Mouse (Mus musculus): ENCODE results near the gene Rhobtb1. TPM values are rescaled to one million over a fixed set of nuclear protein-coding genes. Genes with fewer than 3 reads are reported as not detected.

Gene Rhobtb1
- total RNA-seq, 4 experiments from 2014 or later: 31.0 to 48.5 (median 41.2) TPM

GRCm38 (mm10) chr10:69271436-69271835, 120.2 kb downstream of the Rhobtb1 start:
- no peak for DNase-seq (ENCODE audit: low spot score in 2 of 2)

DNA sequence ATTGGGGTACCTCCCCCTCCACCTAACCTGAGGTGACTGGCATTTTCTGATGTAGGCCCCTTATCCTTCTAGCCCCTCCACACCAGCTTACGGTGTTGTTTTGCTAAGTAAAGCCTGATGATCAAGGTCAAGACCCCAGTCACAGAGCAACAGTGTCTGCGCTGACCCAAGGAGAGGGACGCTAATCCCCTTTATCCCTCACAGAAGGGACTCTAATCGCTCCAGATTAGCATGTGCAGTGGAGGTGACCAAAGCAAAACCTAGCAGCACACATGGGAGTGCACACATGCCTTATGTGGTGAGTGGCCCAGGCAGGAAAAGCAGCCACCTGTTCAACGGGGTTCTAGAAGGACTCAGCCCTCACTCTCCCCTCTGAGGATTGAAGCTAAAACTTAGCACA, 123.0 kb downstream of the Rhobtb1 start:
- no peak for DNase-seq (ENCODE audit: low spot score in 2 of 2)

DNA sequence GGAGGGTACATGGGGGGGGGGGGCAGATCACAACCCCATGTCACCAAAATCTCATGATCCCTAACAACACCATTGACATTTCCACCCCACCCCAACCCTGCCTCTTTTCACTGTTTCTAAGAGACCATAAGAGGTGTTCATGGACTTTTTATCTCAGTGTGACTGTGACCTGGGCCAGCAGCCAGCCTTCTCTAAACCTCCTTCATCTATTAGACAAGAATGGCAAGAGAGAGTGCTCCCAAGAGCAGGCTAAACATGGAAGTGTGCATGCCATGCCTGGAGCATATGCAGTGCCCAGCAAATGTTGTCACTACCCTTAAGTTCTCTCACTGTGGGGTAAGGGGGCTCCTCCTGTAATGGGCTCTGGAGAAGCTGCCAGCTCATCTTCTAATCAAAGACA, 123.5 kb downstream of the Rhobtb1 start:
- no peak for DNase-seq (ENCODE audit: low spot score in 2 of 2)

GRCm38 (mm10) chr10:69275811-69276775, 124.9 kb downstream of the Rhobtb1 start:
- DNase-seq (ENCODE audit: low spot score in 2 of 2): no peak

DNA sequence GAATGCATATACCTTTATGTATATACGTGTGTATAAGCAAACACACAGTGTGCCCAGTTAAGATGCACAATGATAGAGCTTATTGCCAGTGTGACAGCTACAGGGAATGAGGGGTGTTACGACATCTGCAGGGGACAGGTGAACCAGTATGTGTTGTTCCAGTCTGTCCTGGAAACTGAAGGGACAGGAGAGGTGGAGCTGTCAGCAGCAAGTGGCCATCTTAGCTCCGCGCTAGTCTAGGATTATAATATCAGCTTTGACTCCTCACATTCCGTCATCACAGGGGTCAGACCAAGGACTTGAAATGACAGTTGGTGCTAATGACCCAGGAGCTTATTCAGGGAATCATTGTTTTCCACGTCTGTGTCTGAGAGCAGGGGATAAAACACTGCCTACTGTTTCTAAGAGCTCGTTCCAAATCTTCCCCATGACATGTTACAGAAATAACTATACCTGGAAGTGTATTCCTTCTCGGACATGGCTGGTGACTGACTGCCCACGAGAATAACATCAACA, 125.7 kb downstream of the Rhobtb1 start:
- no peak for DNase-seq (ENCODE audit: low spot score in 2 of 2)

DNA sequence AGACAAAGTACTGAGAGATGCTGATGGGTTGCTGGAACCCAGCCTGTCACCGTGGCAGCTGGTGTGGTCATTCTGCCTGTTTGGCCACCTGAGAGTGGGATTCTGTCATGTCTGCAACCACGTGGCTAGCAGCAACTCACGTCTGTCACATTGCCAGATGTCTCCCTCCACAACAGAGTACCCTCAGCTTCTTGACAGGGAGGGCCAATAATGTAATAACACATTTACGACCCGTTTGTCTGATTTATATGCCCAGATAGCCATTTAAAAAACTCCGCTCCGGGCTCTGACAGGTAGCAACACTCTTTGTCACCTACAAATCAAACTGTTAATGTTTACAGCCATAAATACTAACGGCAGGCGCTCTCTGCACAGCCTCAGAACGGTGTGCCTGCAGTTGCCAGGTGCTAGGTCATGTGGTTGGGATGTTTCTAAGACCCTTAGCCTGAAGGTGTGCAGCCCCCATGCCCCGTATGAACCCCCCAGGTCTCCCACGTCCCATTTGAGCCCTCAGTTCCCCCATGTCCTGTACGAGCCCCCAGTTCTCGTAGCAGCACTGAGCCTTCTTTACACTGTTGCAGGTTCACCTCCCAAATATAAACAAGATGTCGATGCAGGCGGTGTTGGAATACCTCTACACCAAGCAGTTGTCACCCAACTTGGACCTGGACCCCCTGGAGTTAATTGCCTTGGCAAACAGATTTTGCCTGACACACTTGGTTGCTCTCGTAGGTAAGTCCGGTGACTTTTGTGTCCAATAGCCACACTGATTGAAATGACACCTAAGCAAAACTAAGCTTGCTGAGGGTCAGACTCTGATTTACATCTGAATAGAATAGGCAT, 127.8 kb downstream of the Rhobtb1 start:
- no peak for DNase-seq (ENCODE audit: low spot score in 2 of 2)

- DNase-seq (ENCODE audit: low spot score in 2 of 2): no peak
These were observed 128.4 kb downstream of the Rhobtb1 start for GRCm38 (mm10) chr10:69279607-69279978.

GRCm38 (mm10) chr10:69286939-69287338, 135.7 kb downstream of the Rhobtb1 start:
- DNase-seq (ENCODE audit: low spot score in 2 of 2): no peak

DNA sequence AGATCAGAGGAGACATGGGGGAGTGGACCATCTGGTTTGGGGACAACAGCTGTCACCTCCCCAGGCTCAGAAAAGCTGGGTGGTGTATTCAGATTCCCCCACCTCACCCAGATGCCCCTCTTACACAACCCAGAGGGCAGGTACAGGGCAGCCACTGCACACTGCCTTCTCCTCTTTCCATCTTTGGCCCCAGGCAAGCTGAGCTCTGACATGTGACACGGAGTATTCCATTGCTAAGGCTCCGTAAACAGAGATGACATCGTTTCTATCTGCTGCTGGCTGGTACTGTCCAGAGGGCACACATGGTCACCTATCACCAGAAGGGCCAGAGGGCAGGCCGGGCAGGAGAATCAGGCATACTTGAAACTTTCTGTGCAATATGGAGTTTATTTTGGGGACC, 136.9 kb downstream of the Rhobtb1 start:
- DNase-seq (ENCODE audit: low spot score in 2 of 2): peak; percentile 43 to 67

- no peak for DNase-seq (ENCODE audit: low spot score in 2 of 2)
These were observed 137.5 kb downstream of the Rhobtb1 start for GRCm38 (mm10) chr10:69288720-69289119.

DNA sequence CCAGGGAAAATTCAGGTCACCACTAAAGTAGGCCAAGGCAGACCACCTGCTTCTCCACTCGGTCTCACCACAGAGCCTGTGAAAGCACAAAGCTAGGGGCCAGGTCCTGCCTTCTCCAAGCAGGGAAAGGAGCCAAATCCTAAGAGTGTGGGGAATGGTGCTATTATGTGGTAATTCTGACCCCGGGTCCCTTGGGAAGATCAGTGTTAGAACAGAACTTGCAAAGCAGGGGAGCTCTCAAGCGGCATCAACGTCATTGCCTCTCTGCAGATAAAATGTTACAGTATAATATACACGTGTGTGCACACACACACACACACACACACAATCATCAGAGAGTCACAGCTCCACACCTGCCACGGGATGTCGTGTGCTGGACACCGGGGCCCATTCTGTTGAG, 139.5 kb downstream of the Rhobtb1 start:
- DNase-seq (ENCODE audit: low spot score in 2 of 2): no peak

- DNase-seq (ENCODE audit: low spot score in 2 of 2): no peak
These were observed 144.7 kb downstream of the Rhobtb1 start for GRCm38 (mm10) chr10:69295919-69296318.

- no peak for DNase-seq (ENCODE audit: low spot score in 2 of 2)
These were observed 148.8 kb downstream of the Rhobtb1 start for GRCm38 (mm10) chr10:69299985-69300384.

- DNase-seq (ENCODE audit: low spot score in 2 of 2): no peak
These were observed 151.4 kb downstream of the Rhobtb1 start for GRCm38 (mm10) chr10:69302667-69303066.

DNA sequence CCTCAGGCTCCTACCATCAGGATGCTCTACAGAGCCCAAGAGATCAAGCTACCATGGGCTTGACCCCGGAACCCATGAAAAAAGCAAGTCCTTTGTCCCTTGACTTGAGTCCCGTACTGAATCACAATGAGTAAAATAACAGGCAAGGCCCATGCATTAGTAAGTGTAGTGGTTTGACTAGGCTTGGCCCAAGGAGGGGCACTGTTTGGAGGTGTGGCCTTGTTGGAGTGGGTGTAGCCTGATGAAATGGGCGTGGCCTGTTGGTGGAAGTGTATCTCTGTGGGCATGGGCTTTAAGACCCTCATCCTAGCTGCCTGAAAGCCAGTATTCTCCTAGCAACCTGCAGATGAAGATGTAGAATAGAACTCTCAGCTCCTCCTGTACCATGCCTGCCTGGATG, 153.6 kb downstream of the Rhobtb1 start:
- no peak for DNase-seq (ENCODE audit: low spot score in 2 of 2)

- DNase-seq (ENCODE audit: low spot score in 2 of 2): no peak
These were observed 154.4 kb downstream of the Rhobtb1 start for GRCm38 (mm10) chr10:69305600-69305999.

DNA sequence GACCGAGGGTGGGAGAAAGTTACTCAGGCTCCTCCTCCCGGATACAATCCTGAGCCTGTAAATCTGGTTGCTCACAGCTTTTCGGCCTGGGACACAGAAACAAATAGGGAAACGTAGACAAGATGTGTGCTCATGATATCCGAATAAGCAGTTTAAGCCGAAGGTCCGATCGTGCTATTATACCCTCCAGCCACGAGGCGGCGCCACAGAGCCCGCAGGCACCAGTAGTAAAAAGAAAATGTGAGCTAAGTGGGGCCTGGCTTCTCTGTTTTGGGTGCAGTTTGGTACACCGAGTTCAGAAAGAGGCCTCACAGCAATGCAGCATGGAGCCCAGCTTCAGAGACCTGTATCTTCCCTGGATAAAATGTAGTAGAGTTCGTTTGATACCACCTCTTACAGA, 155.0 kb downstream of the Rhobtb1 start:
- DNase-seq (ENCODE audit: low spot score in 2 of 2): peak in 1 of 2 experiments; percentile 42

DNA sequence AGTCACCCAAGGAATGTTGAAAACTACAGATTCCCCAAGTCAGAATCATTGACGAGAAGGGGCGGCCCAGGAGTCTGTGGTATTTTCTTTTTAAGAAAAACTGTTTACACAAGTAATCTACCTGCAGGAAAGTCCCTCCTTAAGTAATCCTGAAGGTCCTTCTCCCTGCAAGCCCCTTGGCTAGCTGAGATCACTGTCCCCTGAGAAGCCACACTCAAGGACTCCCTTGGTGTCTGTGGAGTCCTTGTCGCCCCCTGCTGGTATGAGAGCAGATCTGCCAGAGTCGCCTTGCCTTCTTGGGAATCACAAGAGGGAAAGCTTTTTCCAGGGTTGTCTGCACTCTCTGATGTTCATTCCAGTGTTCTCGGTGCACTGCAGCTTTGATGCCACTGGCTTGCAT, 155.8 kb downstream of the Rhobtb1 start:
- DNase-seq (ENCODE audit: low spot score in 2 of 2): peak; percentile 43 to 44

GRCm38 (mm10) chr10:69309109-69309508, 157.9 kb downstream of the Rhobtb1 start:
- DNase-seq (ENCODE audit: low spot score in 2 of 2): peak in 1 of 2 experiments; percentile 57

GRCm38 (mm10) chr10:69311867-69312266, 160.6 kb downstream of the Rhobtb1 start:
- DNase-seq (ENCODE audit: low spot score in 2 of 2): no peak

- no peak for DNase-seq (ENCODE audit: low spot score in 2 of 2)
These were observed 162.7 kb downstream of the Rhobtb1 start for GRCm38 (mm10) chr10:69313944-69314343.

DNA sequence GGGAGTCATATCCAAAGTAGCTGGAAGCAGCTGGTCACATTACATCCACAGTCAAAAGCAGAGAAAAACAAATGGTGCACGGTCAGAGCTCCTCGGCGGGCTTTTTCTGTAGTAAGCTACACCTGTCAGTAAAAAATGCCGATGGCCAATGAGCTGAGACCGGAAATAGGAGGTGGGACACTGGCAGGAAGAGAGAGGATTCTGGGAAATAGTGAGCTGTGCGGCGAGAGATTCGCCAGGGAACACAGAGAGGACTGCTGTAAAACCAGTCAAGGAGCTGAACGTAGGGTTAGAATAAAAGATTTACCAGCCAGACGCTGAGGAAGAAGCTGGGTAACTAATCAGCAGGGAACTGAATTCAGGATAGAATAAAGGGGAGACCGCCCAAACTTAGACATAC, 167.3 kb downstream of the Rhobtb1 start:
- no peak for DNase-seq (ENCODE audit: low spot score in 2 of 2)
